Mouse (Mus musculus): ENCODE results near the gene 1810046K07Rik. TPM values are rescaled to one million over a fixed set of nuclear protein-coding genes. Genes with fewer than 3 reads are reported as not detected.

1810046K07Rik gene
- polyA plus RNA-seq, 1 experiment from 2014 or later = not detected

- H3K4me2 ChIP-seq (ENCODE audit: low read length) = no peak overlapping the region
- no peaks in the 10 kb centered on the region for H3K27me3 ChIP-seq (ENCODE audit: control insufficient read depth, insufficient read depth, low read length)
- H3K4me3 ChIP-seq (replicated peaks; ENCODE audit: low read depth, low read length) = no peak overlapping the region
- no peaks in the 10 kb centered on the region for H3K9me3 ChIP-seq (ENCODE audit: control insufficient read depth, low read length)
- 65% methylated on average over 18 of the region's 18 CpGs for WGBS
- DNase-seq (peak; percentile 28), ATAC-seq (ENCODE audit: low FRiP score, low TSS enrichment) (no peak)
- H3K4me1 ChIP-seq (ENCODE audit: control insufficient read depth, insufficient read depth, low read length) = no peaks in the 10 kb centered on the region
- H3K9ac ChIP-seq (replicated peaks; ENCODE audit: low read length) = no peak overlapping the region
- H3K36me3 ChIP-seq (ENCODE audit: control insufficient read depth, insufficient read depth, low read length) = no peaks in the 10 kb centered on the region
- no peak overlapping the region for H3K27ac ChIP-seq (replicated peaks; ENCODE audit: low read depth, low read length)
These were observed 16.0 kb downstream of the 1810046K07Rik start for GRCm38 (mm10) chr9:51312554-51313317.

GRCm38 (mm10) chr9:51310515-51310914 lies 18.2 kb downstream of the 1810046K07Rik start:
- Histone ChIP-seq H3K4me3 (replicated peaks; ENCODE audit: low read depth, low read length) (no peak overlapping the region), H3K9me3 (ENCODE audit: control insufficient read depth, low read length) (no peaks in the 10 kb centered on the region), H3K27me3 (ENCODE audit: control insufficient read depth, insufficient read depth, low read length) (no peaks in the 10 kb centered on the region), H3K4me1 (ENCODE audit: control insufficient read depth, insufficient read depth, low read length) (no peaks in the 10 kb centered on the region), H3K4me2 (ENCODE audit: low read length) (no peak overlapping the region), H3K27ac (replicated peaks; ENCODE audit: low read depth, low read length) (no peak overlapping the region), H3K36me3 (ENCODE audit: control insufficient read depth, insufficient read depth, low read length) (no peaks in the 10 kb centered on the region), H3K9ac (replicated peaks; ENCODE audit: low read length) (no peak overlapping the region)
- WGBS = 89% methylated on average over 7 of the region's 7 CpGs
- no peak for DNase-seq
- no peak for ATAC-seq (ENCODE audit: low FRiP score, low TSS enrichment)

GRCm38 (mm10) chr9:51306351-51306750 lies 22.4 kb downstream of the 1810046K07Rik start:
- WGBS = 81% methylated on average over 3 of the region's 3 CpGs
- Histone ChIP-seq H3K4me1 (ENCODE audit: control insufficient read depth, insufficient read depth, low read length) (no peaks in the 10 kb centered on the region), H3K36me3 (ENCODE audit: control insufficient read depth, insufficient read depth, low read length) (no peaks in the 10 kb centered on the region), H3K4me3 (replicated peaks; ENCODE audit: low read depth, low read length) (no peak overlapping the region), H3K9me3 (ENCODE audit: control insufficient read depth, low read length) (no peaks in the 10 kb centered on the region), H3K27ac (replicated peaks; ENCODE audit: low read depth, low read length) (no peak overlapping the region), H3K27me3 (ENCODE audit: control insufficient read depth, insufficient read depth, low read length) (no peaks in the 10 kb centered on the region), H3K9ac (replicated peaks; ENCODE audit: low read length) (no peak overlapping the region), H3K4me2 (ENCODE audit: low read length) (no peak overlapping the region)
- DNase-seq (no peak), ATAC-seq (ENCODE audit: low FRiP score, low TSS enrichment) (no peak)

- WGBS = 81% methylated on average over 3 of the region's 3 CpGs
- H3K27me3 ChIP-seq (ENCODE audit: control insufficient read depth, insufficient read depth, low read length) = no peaks in the 10 kb centered on the region
- no peak overlapping the region for H3K27ac ChIP-seq (replicated peaks; ENCODE audit: low read depth, low read length)
- H3K9ac ChIP-seq (replicated peaks; ENCODE audit: low read length) = no peak overlapping the region
- no peak overlapping the region for H3K4me3 ChIP-seq (replicated peaks; ENCODE audit: low read depth, low read length)
- peak; percentile 5 for DNase-seq
- no peaks in the 10 kb centered on the region for H3K36me3 ChIP-seq (ENCODE audit: control insufficient read depth, insufficient read depth, low read length)
- no peaks in the 10 kb centered on the region for H3K4me1 ChIP-seq (ENCODE audit: control insufficient read depth, insufficient read depth, low read length)
- no peak overlapping the region for H3K4me2 ChIP-seq (ENCODE audit: low read length)
- no peaks in the 10 kb centered on the region for H3K9me3 ChIP-seq (ENCODE audit: control insufficient read depth, low read length)
- no peak for ATAC-seq (ENCODE audit: low FRiP score, low TSS enrichment)
These were observed 23.6 kb downstream of the 1810046K07Rik start for GRCm38 (mm10) chr9:51305146-51305545.

GRCm38 (mm10) chr9:51303980-51304379 lies 24.7 kb downstream of the 1810046K07Rik start:
- H3K9ac ChIP-seq (replicated peaks; ENCODE audit: low read length) = no peak overlapping the region
- no peaks in the 10 kb centered on the region for H3K27me3 ChIP-seq (ENCODE audit: control insufficient read depth, insufficient read depth, low read length)
- no peak for ATAC-seq (ENCODE audit: low FRiP score, low TSS enrichment)
- no peak overlapping the region for H3K27ac ChIP-seq (replicated peaks; ENCODE audit: low read depth, low read length)
- no peaks in the 10 kb centered on the region for H3K4me1 ChIP-seq (ENCODE audit: control insufficient read depth, insufficient read depth, low read length)
- H3K9me3 ChIP-seq (ENCODE audit: control insufficient read depth, low read length) = no peaks in the 10 kb centered on the region
- no peak overlapping the region for H3K4me3 ChIP-seq (replicated peaks; ENCODE audit: low read depth, low read length)
- no peak for DNase-seq
- H3K4me2 ChIP-seq (ENCODE audit: low read length) = no peak overlapping the region
- no peaks in the 10 kb centered on the region for H3K36me3 ChIP-seq (ENCODE audit: control insufficient read depth, insufficient read depth, low read length)
- WGBS = 78% methylated on average over 5 of the region's 5 CpGs

GRCm38 (mm10) chr9:51293541-51293940 lies 35.2 kb downstream of the 1810046K07Rik start:
- H3K27me3 ChIP-seq (ENCODE audit: control insufficient read depth, insufficient read depth, low read length) = no peaks in the 10 kb centered on the region
- no peak overlapping the region for H3K9ac ChIP-seq (replicated peaks; ENCODE audit: low read length)
- DNase-seq = no peak
- no peak overlapping the region for H3K27ac ChIP-seq (replicated peaks; ENCODE audit: low read depth, low read length)
- H3K36me3 ChIP-seq (ENCODE audit: control insufficient read depth, insufficient read depth, low read length) = no peaks in the 10 kb centered on the region
- no peak for ATAC-seq (ENCODE audit: low FRiP score, low TSS enrichment)
- WGBS = 87% methylated on average over 8 of the region's 8 CpGs
- H3K4me1 ChIP-seq (ENCODE audit: control insufficient read depth, insufficient read depth, low read length) = no peaks in the 10 kb centered on the region
- no peak overlapping the region for H3K4me3 ChIP-seq (replicated peaks; ENCODE audit: low read depth, low read length)
- no peak overlapping the region for H3K4me2 ChIP-seq (ENCODE audit: low read length)
- H3K9me3 ChIP-seq (ENCODE audit: control insufficient read depth, low read length) = no peaks in the 10 kb centered on the region

GRCm38 (mm10) chr9:51292674-51293073 lies 36.0 kb downstream of the 1810046K07Rik start:
- no peak for ATAC-seq (ENCODE audit: low FRiP score, low TSS enrichment)
- WGBS = 33% methylated on average over 4 of the region's 4 CpGs
- no peak overlapping the region for H3K4me2 ChIP-seq (ENCODE audit: low read length)
- H3K27me3 ChIP-seq (ENCODE audit: control insufficient read depth, insufficient read depth, low read length) = no peaks in the 10 kb centered on the region
- DNase-seq = peak; percentile 95
- H3K36me3 ChIP-seq (ENCODE audit: control insufficient read depth, insufficient read depth, low read length) = no peaks in the 10 kb centered on the region
- H3K27ac ChIP-seq (replicated peaks; ENCODE audit: low read depth, low read length) = no peak overlapping the region
- H3K4me3 ChIP-seq (replicated peaks; ENCODE audit: low read depth, low read length) = no peak overlapping the region
- no peaks in the 10 kb centered on the region for H3K9me3 ChIP-seq (ENCODE audit: control insufficient read depth, low read length)
- no peaks in the 10 kb centered on the region for H3K4me1 ChIP-seq (ENCODE audit: control insufficient read depth, insufficient read depth, low read length)
- H3K9ac ChIP-seq (replicated peaks; ENCODE audit: low read length) = no peak overlapping the region

GRCm38 (mm10) chr9:51290980-51291379 lies 37.7 kb downstream of the 1810046K07Rik start:
- no peaks in the 10 kb centered on the region for H3K36me3 ChIP-seq (ENCODE audit: control insufficient read depth, insufficient read depth, low read length)
- no peak overlapping the region for H3K4me3 ChIP-seq (replicated peaks; ENCODE audit: low read depth, low read length)
- ATAC-seq (ENCODE audit: low FRiP score, low TSS enrichment) (no peak), DNase-seq (no peak)
- H3K27me3 ChIP-seq (ENCODE audit: control insufficient read depth, insufficient read depth, low read length) = no peaks in the 10 kb centered on the region
- no peak overlapping the region for H3K27ac ChIP-seq (replicated peaks; ENCODE audit: low read depth, low read length)
- no peak overlapping the region for H3K9ac ChIP-seq (replicated peaks; ENCODE audit: low read length)
- no peaks in the 10 kb centered on the region for H3K9me3 ChIP-seq (ENCODE audit: control insufficient read depth, low read length)
- no peak overlapping the region for H3K4me2 ChIP-seq (ENCODE audit: low read length)
- 72% methylated on average over 4 of the region's 4 CpGs for WGBS
- no peaks in the 10 kb centered on the region for H3K4me1 ChIP-seq (ENCODE audit: control insufficient read depth, insufficient read depth, low read length)

- no peaks in the 10 kb centered on the region for H3K27me3 ChIP-seq (ENCODE audit: control insufficient read depth, insufficient read depth, low read length)
- DNase-seq = no peak
- no peak overlapping the region for H3K4me3 ChIP-seq (replicated peaks; ENCODE audit: low read depth, low read length)
- H3K27ac ChIP-seq (replicated peaks; ENCODE audit: low read depth, low read length) = no peak overlapping the region
- H3K9me3 ChIP-seq (ENCODE audit: control insufficient read depth, low read length) = no peaks in the 10 kb centered on the region
- H3K36me3 ChIP-seq (ENCODE audit: control insufficient read depth, insufficient read depth, low read length) = no peaks in the 10 kb centered on the region
- no peak overlapping the region for H3K9ac ChIP-seq (replicated peaks; ENCODE audit: low read length)
- no peaks in the 10 kb centered on the region for H3K4me1 ChIP-seq (ENCODE audit: control insufficient read depth, insufficient read depth, low read length)
- no peak overlapping the region for H3K4me2 ChIP-seq (ENCODE audit: low read length)
- ATAC-seq (ENCODE audit: low FRiP score, low TSS enrichment) = no peak
- 66% methylated on average over 2 of the region's 2 CpGs for WGBS
These were observed 42.6 kb downstream of the 1810046K07Rik start for GRCm38 (mm10) chr9:51286079-51286478.
